Mouse (Mus musculus) liver, adult 2 months (tissue): Measurements from ENCODE around the gene Galntl5. TPM values are rescaled to one million over a fixed set of nuclear protein-coding genes. Genes with fewer than 3 reads are reported as not detected.
"Not testable (repeated sequence)": the region's sequence is repeated elsewhere in the genome, so short reads cannot be mapped to it uniquely, and the experiment has no call there.

Source experiments
- DNase-seq: peaks from one replicate; pipeline ENCODE4 v3.0.0-alpha.2; 2011; ENCODE audit warnings: low read depth, low spot score; ENCODE audit errors: extremely low read depth
- H3K27ac ChIP-seq: fragments of 200-500 bp; replicated peaks from 2 replicates; pipeline ENCODE4 v1.5.1; 2012; ENCODE audit warnings: low read depth, mild to moderate bottlenecking, control low read depth, inconsistent platforms, low read length; ENCODE audit not compliant: insufficient read depth
- H3K27me3 ChIP-seq: fragments of 200-500 bp; 2 replicates; pipeline ENCODE4 v1.6.1; 2012; ENCODE audit warnings: mild to moderate bottlenecking, moderate library complexity, low read length, inconsistent platforms; ENCODE audit not compliant: control insufficient read depth, insufficient read depth
- H3K36me3 ChIP-seq: fragments of 200-500 bp; 2 replicates; pipeline ENCODE4 v1.6.1; 2012; ENCODE audit warnings: low read length, inconsistent platforms; ENCODE audit not compliant: control insufficient read depth, insufficient read depth
- H3K4me1 ChIP-seq: fragments of 200-500 bp; 2 replicates; pipeline ENCODE4 v1.6.1; 2011; ENCODE audit warnings: low read length; ENCODE audit not compliant: control insufficient read depth, insufficient read depth
- H3K4me3 ChIP-seq: fragments of 200-500 bp; 2 replicates; pipeline ENCODE4 v1.5.1; 2011; ENCODE audit warnings: low read depth, mild to moderate bottlenecking, control low read depth, low read length, moderate library complexity; ENCODE audit not compliant: insufficient read depth
- H3K79me2 ChIP-seq: fragments of 200-500 bp; 2 replicates; pipeline ENCODE4 v1.6.1; 2012; ENCODE audit warnings: inconsistent platforms, mild to moderate bottlenecking, low read length, moderate library complexity; ENCODE audit not compliant: control insufficient read depth, insufficient read depth
- H3K9ac ChIP-seq: fragments of 200-500 bp; 2 replicates; pipeline ENCODE4 v1.6.1; 2012; ENCODE audit warnings: low read depth, mild to moderate bottlenecking, control low read depth, inconsistent platforms, low read length
- CTCF ChIP-seq: fragments of 200-500 bp; IDR thresholded peaks from 2 replicates; pipeline ENCODE4 v1.5.1; 2011; ENCODE audit warnings: low read depth, low read length, control low read depth
- POLR2A ChIP-seq: fragments of 200-500 bp; IDR thresholded peaks from 2 replicates; pipeline ENCODE4 v1.6.1; 2011; ENCODE audit warnings: low read length, control low read depth; ENCODE audit not compliant: insufficient read depth; ENCODE audit errors: extremely low read depth
- WGBS: fragments of 180-500 bp; shearing (Covaris S2); methylation state at CpG from one replicate; pipeline ENCODE4 v1.1.7; 2018; 5-methylcytosine and 5-hydroxymethylcytosine counted together
- polyA plus RNA-seq: library from polyadenylated mRNA; depleted of rRNA; stranded (reverse); fragments of >200 nt; gene quantifications from 2 replicates; pipeline ENCODE4 v1.2.3, GENCODE M21; 2012
- total RNA-seq: library from RNA; depleted of rRNA; stranded (reverse); fragments of >200 nt; gene quantifications from 2 replicates; pipeline ENCODE4 v1.2.3, GENCODE M21; 2014

Galntl5 gene
- total and polyA plus RNA-seq, 2 experiments, result not detected

DNA sequence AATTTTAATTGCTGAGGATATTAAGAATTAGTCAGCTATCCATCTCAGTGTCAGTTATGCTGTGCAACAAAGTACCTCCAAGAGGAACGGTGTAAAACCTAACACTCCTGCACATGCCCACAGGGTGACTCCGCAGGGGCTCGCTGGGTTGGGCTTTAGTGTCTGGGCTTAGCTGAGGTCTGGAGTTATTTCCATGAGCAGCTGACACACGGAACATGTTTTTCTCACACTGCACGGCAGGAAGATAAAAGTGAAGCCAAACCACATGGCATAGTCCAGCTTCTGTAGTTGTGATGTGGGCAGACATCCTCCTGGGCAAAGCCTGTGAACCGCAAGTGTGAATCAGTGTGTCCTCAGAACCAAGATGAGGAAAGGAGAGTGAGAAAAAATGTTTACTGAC lies 33.7 kb downstream of the Galntl5 start:
- 87% methylated on average over 6 of the region's 6 CpGs for WGBS
- Histone ChIP-seq H3K36me3 (no peaks in the 10 kb centered on the region), H3K9ac (no peak overlapping the region), H3K79me2 (no peaks in the 10 kb centered on the region), H3K27me3 (no peaks in the 10 kb centered on the region), H3K4me1 (no peaks in the 10 kb centered on the region), H3K4me3 (no peak overlapping the region), H3K27ac (no peak overlapping the region)
- DNase-seq, result no peak
- TF ChIP-seq POLR2A, result no peak
- no peak for TF ChIP-seq CTCF

DNA sequence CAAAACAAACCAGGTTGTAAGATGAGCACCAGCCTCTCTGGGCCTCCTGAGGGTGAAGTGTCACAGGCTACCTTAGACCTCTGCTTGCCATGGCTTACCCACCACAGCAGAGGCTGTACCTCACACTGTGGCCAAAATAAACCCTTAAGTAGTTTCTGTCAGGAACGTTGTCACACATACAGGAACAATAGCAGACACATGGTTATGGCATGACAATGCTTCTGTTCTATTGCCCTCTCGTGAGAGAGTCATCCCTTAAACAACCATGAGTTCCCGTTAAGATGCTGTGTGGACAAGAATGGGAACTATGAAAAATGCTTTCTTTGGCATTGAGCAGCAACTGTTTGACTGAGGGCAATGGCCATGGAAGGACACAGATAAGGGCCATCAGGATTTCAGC lies 40.3 kb downstream of the Galntl5 start, which contains the start of gene Galnt11:
Gene Galnt11 (plus strand): TSS at position 301 of the 400 bp plus-strand sequence.
- no peaks in the 10 kb centered on the region for H3K27me3 ChIP-seq
- 88% methylated on average over 3 of the region's 3 CpGs for WGBS
- peak within 1 kb of the TSS; percentile 54; the same call in 1 of the 2 replicates for H3K27ac ChIP-seq
- H3K4me3 ChIP-seq, result peak within 1 kb of the TSS; percentile 96
- no peaks in the 10 kb centered on the region for H3K36me3 ChIP-seq
- peak within 1 kb of the TSS; percentile 97 for H3K9ac ChIP-seq
- no peak for DNase-seq
- TF ChIP-seq CTCF, result no peak
- no peak for TF ChIP-seq POLR2A
- peaks cover 1% of the 10 kb centered on the region; the same call in 1 of the 2 replicates for H3K4me1 ChIP-seq
- H3K79me2 ChIP-seq, result peaks cover 5% of the 10 kb centered on the region; the same call in 1 of the 2 replicates

DNA sequence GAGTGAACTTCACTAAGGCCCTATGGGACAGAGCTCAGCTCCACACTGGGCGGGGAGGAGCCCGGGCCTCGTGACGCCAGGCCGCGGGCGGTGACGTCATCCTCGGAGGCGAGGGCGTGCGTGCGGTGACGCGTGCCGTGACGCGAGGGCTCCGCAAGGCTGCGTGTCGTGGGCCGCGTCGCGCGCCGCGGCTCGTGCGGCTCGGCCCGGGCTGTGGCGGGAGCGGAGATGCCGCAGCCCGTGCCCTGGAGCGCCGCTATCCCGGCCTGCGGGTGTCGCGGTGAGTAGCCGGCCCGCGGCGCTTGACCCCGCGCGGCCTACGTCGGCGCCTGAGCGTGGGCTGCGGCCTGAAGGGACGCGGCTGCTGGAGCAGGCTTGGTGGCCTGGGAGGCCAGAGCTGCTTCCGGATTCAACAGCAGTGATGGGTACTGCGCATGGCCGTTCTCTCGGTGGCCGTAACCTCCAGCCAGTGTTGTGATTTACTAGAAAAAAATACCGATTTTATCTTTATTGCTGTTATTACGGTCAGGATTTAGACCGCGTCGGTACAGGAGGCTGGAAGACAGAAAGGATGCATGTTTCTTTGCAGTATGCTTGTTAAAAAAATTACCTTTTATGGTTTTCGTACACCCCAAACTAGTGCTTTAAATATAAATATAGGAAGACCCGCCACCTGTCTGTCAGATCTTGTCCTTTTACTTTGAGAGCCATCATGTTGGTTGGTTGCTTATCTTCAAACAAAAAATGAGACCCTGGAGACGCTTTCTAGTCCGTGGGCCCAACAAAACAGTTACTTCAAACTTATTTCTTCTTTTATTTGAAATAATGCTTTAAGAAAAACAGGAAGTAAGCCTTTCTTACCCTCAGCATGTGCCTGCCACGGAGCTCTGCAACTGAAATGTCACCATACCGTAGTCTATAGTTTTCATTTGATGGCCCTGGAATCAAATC lies 41.8 kb downstream of the Galntl5 start, which contains the start of gene E130116L18Rik:
Gene E130116L18Rik (minus strand): TSS at position 402 of the 951 bp plus-strand sequence.
- Histone ChIP-seq H3K4me1 (peaks cover 1% of the 10 kb centered on the region; the same call in 1 of the 2 replicates), H3K9ac (peak within 1 kb of the TSS; percentile 97), H3K36me3 (no peaks in the 10 kb centered on the region), H3K27me3 (no peaks in the 10 kb centered on the region), H3K4me3 (peak within 1 kb of the TSS; percentile 96), H3K79me2 (peaks cover 8% of the 10 kb centered on the region; the same call in 1 of the 2 replicates), H3K27ac (peak within 1 kb of the TSS; percentile 54; the same call in 1 of the 2 replicates)
- peak; percentile 70 for DNase-seq
- WGBS, result 1% methylated on average over 72 of the region's 72 CpGs
- no peak for TF ChIP-seq CTCF
- TF ChIP-seq POLR2A, result 0 out of 2 replicates have a peak, but pooled peaks have one; percentile 52

DNA sequence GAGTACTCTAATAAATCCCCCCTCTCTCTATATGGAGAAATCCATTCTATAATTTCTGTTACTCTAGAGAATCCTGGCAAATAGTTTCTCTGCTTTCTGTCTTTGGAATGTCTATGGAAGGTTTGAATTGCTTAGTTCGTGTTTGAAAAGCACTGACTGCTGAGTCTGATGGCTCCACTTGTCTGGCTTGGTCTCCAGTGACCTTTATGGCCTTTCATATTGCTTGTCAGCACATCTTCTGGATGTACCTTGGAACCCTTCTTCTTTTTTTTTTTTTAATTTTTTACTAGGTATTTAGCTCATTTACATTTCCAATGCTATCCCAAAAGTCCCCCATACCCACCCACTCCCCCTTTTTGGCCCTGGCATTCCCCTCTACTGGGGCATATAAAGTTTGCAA lies 43.1 kb downstream of the Galntl5 start:
- not testable (repeated sequence) for H3K4me3 ChIP-seq, H3K27ac ChIP-seq, H3K27me3 ChIP-seq, H3K36me3 ChIP-seq, H3K4me1 ChIP-seq, DNase-seq, H3K9ac ChIP-seq
- WGBS, result 73% methylated on average over 1 of the region's 1 CpGs
- peaks cover 15% of the 10 kb centered on the region; the same call in 1 of the 2 replicates for H3K79me2 ChIP-seq

DNA sequence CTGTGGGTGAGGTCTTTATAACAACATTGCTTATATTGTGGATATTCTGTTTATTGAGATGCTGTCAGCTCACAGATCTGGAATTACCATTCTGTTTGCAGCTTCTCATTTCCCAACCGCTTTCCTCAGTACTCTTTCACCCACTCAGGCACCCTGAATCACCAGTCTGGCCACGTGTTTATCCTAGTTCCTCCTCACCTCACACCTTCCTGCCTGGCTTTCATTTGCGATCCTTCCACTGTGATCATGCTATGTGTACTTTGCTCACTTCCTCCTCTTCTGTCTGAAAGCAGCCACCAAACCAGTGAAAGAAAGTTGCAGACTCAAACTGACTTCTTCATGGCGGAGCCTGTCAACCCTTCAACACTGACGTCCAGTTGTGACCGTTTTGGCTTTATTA lies 61.8 kb downstream of the Galntl5 start:
- Histone ChIP-seq H3K27ac (no peak overlapping the region), H3K4me1 (peaks cover 4% of the 10 kb centered on the region)

More for the DNA sequence above, 61.8 kb downstream of the Galntl5 start:
- Histone ChIP-seq H3K79me2 (no peaks in the 10 kb centered on the region), H3K4me3 (no peak overlapping the region), H3K36me3 (peaks cover 5% of the 10 kb centered on the region; the same call in 1 of the 2 replicates), H3K27me3 (no peaks in the 10 kb centered on the region), H3K9ac (no peak overlapping the region)
- TF ChIP-seq CTCF (no peak), POLR2A (no peak)
- DNase-seq, result no peak
- WGBS, result 83% methylated on average over 6 of the region's 6 CpGs
